Mouse (Mus musculus): ENCODE data around the gene Dlx2.

GRCm38 (mm10) chr2:71551704-71552103 is 5.2 kb upstream of the Dlx2 start:
- TF ChIP-seq CTCF (IDR thresholded peaks at IDR 0.05; ENCODE audit: low read depth) (no peak), EP300 (IDR thresholded peaks at IDR 0.05; ENCODE audit: low read depth) (no peak)
